Mouse (Mus musculus) olfactory bulb, adult 2 months (tissue): Measurements from ENCODE around the gene Ddb1.

ENCODE experiments used
- CTCF ChIP-seq: fragments of 200-500 bp; IDR thresholded peaks from 2 replicates; pipeline ENCODE4 v1.5.1; 2012; ENCODE audit warnings: low read depth, mild to moderate bottlenecking, low read length, moderate library complexity; ENCODE audit not compliant: insufficient read depth
- POLR2A ChIP-seq: fragments of 200-500 bp; IDR thresholded peaks from 2 replicates; pipeline ENCODE4 v1.6.1; 2012; ENCODE audit warnings: mild to moderate bottlenecking, low read depth, low read length, moderate library complexity; ENCODE audit not compliant: insufficient read depth

GRCm38 (mm10) chr19:10665093-10665492 lies 60.0 kb downstream of the Ddb1 start:
- TF ChIP-seq POLR2A (no peak), CTCF (no peak)
